Mouse (Mus musculus): Measurements from ENCODE around the gene Vmac. TPM values are rescaled to one million over a fixed set of nuclear protein-coding genes. Genes with fewer than 3 reads are reported as not detected.

Vmac gene
- polyA plus RNA-seq, 1 experiment from 2014 or later = 16.5 TPM

- H3K27ac ChIP-seq = no peak overlapping the region
- peaks cover 27% of the 10 kb centered on the region for H3K27me3 ChIP-seq
- WGBS = 40% methylated on average over 8 of the region's 8 CpGs
- no peak overlapping the region for H3K4me3 ChIP-seq (replicated peaks)
- H3K36me3 ChIP-seq = no peaks in the 10 kb centered on the region
- no peak overlapping the region for H3K9ac ChIP-seq (replicated peaks)
- no peak for ATAC-seq (ENCODE audit: insufficient number of reproducible peaks, insufficient read depth, low FRiP score, low TSS enrichment, low read depth)
- H3K4me2 ChIP-seq = no peak overlapping the region
- H3K9me3 ChIP-seq = no peaks in the 10 kb centered on the region
- H3K4me1 ChIP-seq (replicated peaks) = no peaks in the 10 kb centered on the region
These were observed 18.7 kb upstream of the Vmac start for GRCm38 (mm10) chr17:56736534-56736933.

GRCm38 (mm10) chr17:56729656-56730055 is 11.8 kb upstream of the Vmac start:
- Histone ChIP-seq H3K4me1 (replicated peaks) (peaks cover 36% of the 10 kb centered on the region), H3K27ac (no peak overlapping the region)

GRCm38 (mm10) chr17:56729151-56729550 is 11.3 kb upstream of the Vmac start:
- ATAC-seq (ENCODE audit: insufficient number of reproducible peaks, insufficient read depth, low FRiP score, low TSS enrichment, low read depth) = no peak
- peaks cover 19% of the 10 kb centered on the region for H3K27me3 ChIP-seq
- no peak overlapping the region for H3K9ac ChIP-seq (replicated peaks)
- H3K4me3 ChIP-seq (replicated peaks) = no peak overlapping the region
- peaks cover 10% of the 10 kb centered on the region; the same call in 1 of the 2 replicates for H3K36me3 ChIP-seq
- H3K9me3 ChIP-seq = no peaks in the 10 kb centered on the region
- H3K4me1 ChIP-seq (replicated peaks) = peaks cover 36% of the 10 kb centered on the region
- no peak overlapping the region for H3K4me2 ChIP-seq
- H3K27ac ChIP-seq = no peak overlapping the region
- WGBS = 47% methylated on average over 6 of the region's 6 CpGs

More at GRCm38 (mm10) chr17:56729656-56730055, 11.8 kb upstream of the Vmac start:
- H3K9ac ChIP-seq (replicated peaks) = no peak overlapping the region
- H3K9me3 ChIP-seq = no peaks in the 10 kb centered on the region
- WGBS = 62% methylated on average over 2 of the region's 2 CpGs
- no peak overlapping the region for H3K4me3 ChIP-seq (replicated peaks)
- H3K36me3 ChIP-seq = 0 out of 2 replicates have a peak, but pooled peaks cover 6% of the 10 kb centered on the region
- no peak for ATAC-seq (ENCODE audit: insufficient number of reproducible peaks, insufficient read depth, low FRiP score, low TSS enrichment, low read depth)
- H3K27me3 ChIP-seq = peaks cover 22% of the 10 kb centered on the region
- H3K4me2 ChIP-seq = no peak overlapping the region

- ATAC-seq (ENCODE audit: insufficient number of reproducible peaks, insufficient read depth, low FRiP score, low TSS enrichment, low read depth) = no peak
- Histone ChIP-seq H3K4me2 (no peak overlapping the region), H3K36me3 (peaks cover 19% of the 10 kb centered on the region), H3K9me3 (no peaks in the 10 kb centered on the region), H3K9ac (replicated peaks) (no peak overlapping the region; the same call in 1 of the 2 replicates), H3K27me3 (peaks cover 15% of the 10 kb centered on the region; the same call in 1 of the 2 replicates), H3K4me1 (replicated peaks) (peaks cover 44% of the 10 kb centered on the region), H3K4me3 (replicated peaks) (no peak overlapping the region), H3K27ac (0 out of 2 replicates have a peak overlapping the region, but pooled peaks have one; percentile 79)
- 15% methylated on average over 12 of the region's 12 CpGs for WGBS
These were observed 10.3 kb upstream of the Vmac start for GRCm38 (mm10) chr17:56728117-56728516.

GRCm38 (mm10) chr17:56727659-56728058 is 9.8 kb upstream of the Vmac start:
- Histone ChIP-seq H3K9ac (replicated peaks) (no peak overlapping the region), H3K36me3 (peaks cover 24% of the 10 kb centered on the region), H3K4me2 (0 out of 2 replicates have a peak overlapping the region, but pooled peaks have one; percentile 6), H3K4me3 (replicated peaks) (no peak overlapping the region), H3K27me3 (peaks cover 13% of the 10 kb centered on the region; the same call in 1 of the 2 replicates), H3K27ac (peak overlapping the region; percentile 79), H3K9me3 (no peaks in the 10 kb centered on the region), H3K4me1 (replicated peaks) (peaks cover 49% of the 10 kb centered on the region)
- ATAC-seq (ENCODE audit: insufficient number of reproducible peaks, insufficient read depth, low FRiP score, low TSS enrichment, low read depth) = no peak
- 6% methylated on average over 12 of the region's 12 CpGs for WGBS

- no peak overlapping the region for H3K4me3 ChIP-seq (replicated peaks)
- no peak overlapping the region for H3K9ac ChIP-seq (replicated peaks)
- peaks cover 29% of the 10 kb centered on the region for H3K36me3 ChIP-seq
- H3K27me3 ChIP-seq = peaks cover 13% of the 10 kb centered on the region; the same call in 1 of the 2 replicates
- peak overlapping the region; percentile 79 for H3K27ac ChIP-seq
- WGBS = 3% methylated on average over 7 of the region's 7 CpGs
- ATAC-seq (ENCODE audit: insufficient number of reproducible peaks, insufficient read depth, low FRiP score, low TSS enrichment, low read depth) = peak; percentile 16
- H3K9me3 ChIP-seq = no peaks in the 10 kb centered on the region
- H3K4me2 ChIP-seq = 0 out of 2 replicates have a peak overlapping the region, but pooled peaks have one; percentile 6
- H3K4me1 ChIP-seq (replicated peaks) = peaks cover 54% of the 10 kb centered on the region
These were observed 9.3 kb upstream of the Vmac start for GRCm38 (mm10) chr17:56727029-56727649.

GRCm38 (mm10) chr17:56723419-56724161 is 5.8 kb upstream of the Vmac start:
- 0 out of 2 replicates have a peak, but pooled peaks have one; percentile 33 for ATAC-seq (ENCODE audit: insufficient number of reproducible peaks, insufficient read depth, low FRiP score, low TSS enrichment, low read depth)
- WGBS = 77% methylated on average over 11 of the region's 11 CpGs
- Histone ChIP-seq H3K27ac (peak overlapping the region; percentile 70), H3K4me3 (replicated peaks) (no peak overlapping the region), H3K36me3 (peaks cover 45% of the 10 kb centered on the region), H3K4me2 (no peak overlapping the region), H3K4me1 (replicated peaks) (peaks cover 57% of the 10 kb centered on the region), H3K27me3 (peaks cover 5% of the 10 kb centered on the region; the same call in 1 of the 2 replicates), H3K9ac (replicated peaks) (no peak overlapping the region), H3K9me3 (no peaks in the 10 kb centered on the region)

GRCm38 (mm10) chr17:56722441-56722840 is 4.6 kb upstream of the Vmac start:
- ATAC-seq (ENCODE audit: insufficient number of reproducible peaks, insufficient read depth, low FRiP score, low TSS enrichment, low read depth) = no peak
- H3K9me3 ChIP-seq = no peaks in the 10 kb centered on the region
- H3K4me3 ChIP-seq (replicated peaks) = no peak overlapping the region
- no peak overlapping the region for H3K4me2 ChIP-seq
- H3K27ac ChIP-seq = peak overlapping the region; percentile 70
- H3K9ac ChIP-seq (replicated peaks) = peak overlapping the region; percentile 13; the same call in 1 of the 2 replicates
- no peaks in the 10 kb centered on the region for H3K27me3 ChIP-seq
- peaks cover 51% of the 10 kb centered on the region for H3K4me1 ChIP-seq (replicated peaks)
- peaks cover 45% of the 10 kb centered on the region for H3K36me3 ChIP-seq
- 23% methylated on average over 5 of the region's 5 CpGs for WGBS

- Histone ChIP-seq H3K4me2 (peak overlapping the region; percentile 77), H3K36me3 (peaks cover 24% of the 10 kb centered on the region), H3K4me3 (replicated peaks) (peak overlapping the region; percentile 82), H3K27ac (peak overlapping the region; percentile 85), H3K4me1 (replicated peaks) (peaks cover 32% of the 10 kb centered on the region), H3K9ac (replicated peaks) (peak overlapping the region; percentile 91), H3K27me3 (no peaks in the 10 kb centered on the region), H3K9me3 (no peaks in the 10 kb centered on the region)
- ATAC-seq (ENCODE audit: insufficient number of reproducible peaks, insufficient read depth, low FRiP score, low TSS enrichment, low read depth) = peak; percentile 92
- under 1% methylated on average over 55 of the region's 55 CpGs for WGBS
These were observed 1.0 kb downstream of the Vmac start for GRCm38 (mm10) chr17:56716655-56717362.

GRCm38 (mm10) chr17:56715914-56716654 is 1.7 kb downstream of the Vmac start:
- Histone ChIP-seq H3K9me3 (no peaks in the 10 kb centered on the region), H3K27me3 (no peaks in the 10 kb centered on the region), H3K27ac (peak overlapping the region; percentile 85), H3K4me1 (replicated peaks) (peaks cover 30% of the 10 kb centered on the region), H3K4me2 (peak overlapping the region; percentile 77), H3K4me3 (replicated peaks) (peak overlapping the region; percentile 82), H3K9ac (replicated peaks) (peak overlapping the region; percentile 74), H3K36me3 (peaks cover 24% of the 10 kb centered on the region)
- WGBS = 26% methylated on average over 22 of the region's 22 CpGs
- ATAC-seq (ENCODE audit: insufficient number of reproducible peaks, insufficient read depth, low FRiP score, low TSS enrichment, low read depth) = peak; percentile 21; the same call in 1 of the 2 replicates

Measured in limb, embryonic 12.5 days (tissue).